Mouse (Mus musculus) hindlimb bud, embryonic 11.5 days (tissue): ENCODE data around the gene Sema3e.

ENCODE experiments used
- DNase-seq: peaks from one replicate; pipeline ENCODE4 v3.0.0-alpha.2; 2012; ENCODE audit warnings: low read depth, low spot score; ENCODE audit errors: extremely low spot score

Sema3e gene

DNA sequence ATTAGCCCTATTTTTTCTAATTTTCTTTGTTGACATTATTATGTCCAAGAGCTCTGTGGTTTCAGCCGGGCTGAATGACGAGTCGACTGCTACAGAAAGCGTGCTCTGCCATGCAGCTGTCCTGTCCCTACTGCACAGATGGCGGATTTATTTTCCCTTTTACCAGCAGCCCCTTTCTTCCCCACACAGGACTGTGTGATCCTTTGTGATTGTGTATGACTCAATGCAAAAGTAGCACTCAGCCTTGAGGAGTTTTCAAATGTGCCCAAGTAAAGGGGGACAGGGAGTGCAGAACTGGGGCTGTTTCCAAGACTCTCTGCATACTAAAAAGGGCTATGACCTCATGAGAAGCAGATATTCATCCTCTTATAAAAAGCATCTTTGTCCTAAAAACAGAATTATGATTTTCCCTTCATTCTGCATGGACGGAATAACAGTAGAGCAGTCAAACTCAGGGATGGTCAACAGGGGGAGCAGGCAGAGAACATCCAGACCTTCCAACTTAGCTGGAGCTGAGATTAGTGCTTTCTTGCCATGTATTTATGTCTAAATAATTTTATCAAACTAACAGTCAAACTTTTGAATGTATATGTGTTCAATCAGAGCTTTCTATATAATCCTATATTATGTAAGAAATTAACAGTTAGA, 170.2 kb downstream of the Sema3e start:
- no peak for DNase-seq

- no peak for DNase-seq
Observed at GRCm38 (mm10) chr5:14198344-14199040, 173.4 kb downstream of the Sema3e start.

- no peak for DNase-seq
Observed at GRCm38 (mm10) chr5:14206794-14207193, 181.7 kb downstream of the Sema3e start.

DNA sequence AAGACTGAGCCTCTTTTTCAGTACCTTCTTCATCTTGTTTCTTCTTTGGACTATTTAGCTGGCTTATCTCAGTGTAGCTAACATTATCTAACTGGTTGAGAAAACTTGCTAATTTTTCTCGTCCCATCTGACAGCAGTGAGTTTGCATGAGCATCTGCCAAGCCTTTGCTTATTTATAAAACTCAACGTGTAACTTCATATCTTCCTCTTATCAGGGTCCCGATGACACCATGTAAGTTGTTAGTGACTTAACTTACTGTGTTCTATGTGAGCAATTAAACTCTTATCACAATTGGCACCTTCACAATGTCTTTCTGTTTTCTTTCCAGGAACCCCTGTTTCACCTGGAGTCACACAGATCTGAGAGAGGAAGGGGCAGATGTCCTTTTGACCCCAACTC, 184.9 kb downstream of the Sema3e start:
- no peak for DNase-seq

- DNase-seq = no peak
Observed at GRCm38 (mm10) chr5:14216211-14216610, 191.1 kb downstream of the Sema3e start.

DNA sequence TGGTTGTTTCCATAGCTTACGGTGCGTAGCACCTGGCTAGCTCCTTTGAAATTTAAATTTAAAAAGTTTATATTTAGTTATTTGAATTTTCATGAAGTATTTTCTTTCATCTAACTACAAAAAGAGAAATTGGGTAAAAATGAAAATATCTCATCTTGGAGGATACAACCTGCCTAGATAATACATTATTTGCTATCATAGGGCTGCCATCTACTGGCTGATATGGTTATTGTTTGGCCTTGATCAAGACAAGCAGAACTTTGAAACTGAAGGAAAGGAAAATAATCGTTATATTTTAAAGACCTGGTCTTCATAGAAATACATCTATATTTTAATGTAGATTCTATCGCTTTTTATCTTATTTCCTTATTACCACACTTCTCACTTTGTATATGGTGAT, 193.6 kb downstream of the Sema3e start:
- no peak for DNase-seq

DNA sequence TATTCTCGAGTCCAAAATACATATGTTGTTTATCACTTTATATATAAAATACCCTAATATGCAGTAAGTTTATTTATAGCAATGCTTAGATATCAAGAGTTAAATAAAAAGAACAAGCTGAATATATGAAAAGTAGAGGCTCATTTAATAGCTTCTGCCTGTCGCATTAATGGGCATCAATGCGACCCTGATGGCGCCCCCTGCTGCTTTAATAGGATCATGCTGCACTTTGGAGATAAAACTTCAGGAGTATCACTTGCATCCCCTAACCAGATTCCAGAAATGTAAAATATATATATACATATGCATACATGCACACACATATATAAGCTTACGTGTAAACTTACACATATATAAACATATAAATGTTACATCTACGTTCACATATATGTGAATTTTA, 199.4 kb downstream of the Sema3e start:
- DNase-seq = no peak

GRCm38 (mm10) chr5:14231027-14231426, 206.0 kb downstream of the Sema3e start:
- DNase-seq = no peak

DNA sequence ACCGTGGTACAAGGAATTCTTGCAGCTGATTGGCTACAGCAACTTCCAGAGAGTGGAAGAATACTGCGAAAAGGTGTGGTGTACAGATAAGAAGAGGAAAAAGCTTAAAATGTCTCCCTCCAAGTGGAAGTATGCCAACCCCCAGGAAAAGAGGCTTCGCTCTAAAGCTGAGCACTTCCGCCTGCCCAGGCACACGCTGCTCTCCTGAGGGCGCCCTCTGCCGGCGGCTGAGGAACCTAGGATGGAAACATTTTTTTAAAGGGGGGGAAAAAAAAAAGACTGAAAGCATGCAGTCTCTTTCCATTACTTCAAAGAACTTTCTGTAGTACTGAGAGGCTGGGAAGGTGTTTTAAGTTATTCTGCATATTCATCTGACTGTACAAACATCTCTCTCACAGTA, 227.5 kb downstream of the Sema3e start:
- DNase-seq = no peak

DNA sequence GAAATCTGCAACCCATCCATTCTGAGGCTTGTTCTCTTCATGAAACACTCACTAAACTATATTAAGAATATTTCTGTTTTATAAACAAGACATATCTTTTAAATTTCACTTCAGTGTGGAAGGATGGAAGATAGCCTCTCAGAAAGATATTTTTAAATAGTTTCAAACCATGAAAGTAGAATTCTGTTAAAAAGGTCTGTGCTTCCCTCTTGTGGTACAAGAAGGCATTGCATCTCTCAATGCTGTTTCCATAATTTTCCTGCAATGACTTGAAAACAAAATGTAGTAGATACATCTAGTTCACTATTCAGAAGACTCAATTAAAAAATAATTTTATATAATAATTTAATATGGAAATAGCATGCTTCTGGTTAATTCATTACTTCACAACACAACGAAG, 228.3 kb downstream of the Sema3e start:
- DNase-seq = peak; percentile 46

DNA sequence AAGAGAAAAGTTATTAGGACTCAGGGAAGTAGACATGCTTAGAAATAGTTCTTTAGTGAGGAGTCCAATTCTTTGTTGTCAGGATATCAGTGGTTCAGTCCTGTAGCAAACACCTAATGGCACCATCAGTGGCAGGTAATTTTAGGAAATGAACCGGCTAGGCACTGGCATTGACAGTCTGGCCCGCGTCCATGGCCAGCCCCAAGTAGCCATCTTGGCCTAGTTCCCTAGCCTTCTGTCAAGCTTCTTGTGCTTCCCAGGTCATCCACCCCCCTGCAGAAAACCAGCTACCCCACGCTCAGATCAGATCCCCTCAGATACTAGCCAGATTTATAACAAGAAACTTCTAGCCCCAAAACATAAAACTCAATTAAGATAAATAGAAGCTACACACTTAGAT, 235.1 kb downstream of the Sema3e start:
- no peak for DNase-seq

DNA sequence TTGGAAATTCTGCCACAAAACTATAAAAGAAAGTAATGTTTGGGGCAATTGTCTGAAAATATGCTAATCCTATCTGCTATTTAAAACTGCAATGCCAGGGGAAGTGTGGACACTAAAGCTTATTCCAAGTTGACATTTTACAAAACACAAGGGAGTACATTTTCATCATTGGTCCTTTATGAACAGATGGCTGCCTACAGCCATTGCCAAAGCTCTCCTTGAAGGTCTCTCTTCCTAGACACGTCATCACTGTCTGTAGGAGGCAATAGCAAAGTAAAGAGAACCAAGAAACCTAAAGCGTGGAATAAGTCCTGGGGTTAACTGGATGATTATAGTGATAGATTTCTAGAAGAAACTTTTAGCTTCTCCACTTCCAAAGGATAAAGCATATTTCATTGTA, 242.3 kb downstream of the Sema3e start:
- no peak for DNase-seq
